Mouse (Mus musculus) intestine, embryonic 16.5 days (tissue): ENCODE measurements at regions not wholly inside any gene's neighbourhood (a gene's known extent, or its start where the extent isn't known, plus 50 kb on each side); places are given as distances from the start of the nearest gene placed in this dataset.

Experiments used
- ATAC-seq: fragments of 200-750 bp; cut with Nextera tagmentation; 2 replicates; pipeline ENCODE4 v1.8.0; 2017; ENCODE audit warnings: moderate TSS enrichment, moderate library complexity
- H3K27ac ChIP-seq: fragments of 300-500 bp; sonication (generic); 2 replicates; pipeline ENCODE4 v1.5.1; 2014; ENCODE audit warnings: mild to moderate bottlenecking, low read length
- H3K27me3 ChIP-seq: fragments of 300-500 bp; sonication (generic); replicated peaks from 2 replicates; pipeline ENCODE4 v1.6.1; 2014; ENCODE audit warnings: low read length, control low read depth, mixed read lengths; ENCODE audit not compliant: control insufficient read depth, insufficient read depth
- H3K36me3 ChIP-seq: fragments of 300-500 bp; sonication (generic); 2 replicates; pipeline ENCODE4 v1.6.1; 2014; ENCODE audit warnings: low read length, control low read depth; ENCODE audit not compliant: control insufficient read depth, insufficient read depth
- H3K4me1 ChIP-seq: fragments of 300-500 bp; sonication (generic); 2 replicates; pipeline ENCODE4 v1.6.1; 2014; ENCODE audit warnings: low read length, control low read depth, mixed read lengths; ENCODE audit not compliant: control insufficient read depth, insufficient read depth
- H3K4me2 ChIP-seq: fragments of 300-500 bp; sonication (generic); 2 replicates; pipeline ENCODE4 v1.6.1; 2014; ENCODE audit warnings: low read depth, low read length, control low read depth
- H3K4me3 ChIP-seq: fragments of 300-500 bp; sonication (generic); 2 replicates; pipeline ENCODE4 v1.5.1; 2014; ENCODE audit warnings: mild to moderate bottlenecking, low read length
- H3K9ac ChIP-seq: fragments of 300-500 bp; sonication (generic); 2 replicates; pipeline ENCODE4 v1.6.1; 2014; ENCODE audit warnings: low read depth, low read length
- H3K9me3 ChIP-seq: fragments of 300-500 bp; sonication (generic); 2 replicates; pipeline ENCODE4 v1.6.1; 2016; ENCODE audit warnings: low read length, control low read depth; ENCODE audit not compliant: control insufficient read depth
- WGBS: fragments of 180-500 bp; shearing (Covaris S2); extraction: QIAGEN DNeasy Blood & Tissue Kit; methylation state at CpG from one replicate; pipeline ENCODE4 v1.1.7; 2014; 5-methylcytosine and 5-hydroxymethylcytosine counted together

- no peaks in the 10 kb centered on the region for H3K27me3 ChIP-seq
- 83% methylated on average over 3 of the region's 3 CpGs for WGBS
- no peak overlapping the region for H3K9ac ChIP-seq
- no peaks in the 10 kb centered on the region for H3K36me3 ChIP-seq
- ATAC-seq, result no peak
- no peak overlapping the region for H3K4me3 ChIP-seq
- H3K9me3 ChIP-seq, result no peaks in the 10 kb centered on the region
- no peak overlapping the region for H3K27ac ChIP-seq
- no peaks in the 10 kb centered on the region for H3K4me1 ChIP-seq
- H3K4me2 ChIP-seq, result no peak overlapping the region
Measured at GRCm38 (mm10) chr2:9047980-9048379, 833.1 kb upstream of the 4930412O13Rik start.

- no peak for ATAC-seq
Measured at GRCm38 (mm10) chr2:9073851-9074250, 807.2 kb upstream of the 4930412O13Rik start.

DNA sequence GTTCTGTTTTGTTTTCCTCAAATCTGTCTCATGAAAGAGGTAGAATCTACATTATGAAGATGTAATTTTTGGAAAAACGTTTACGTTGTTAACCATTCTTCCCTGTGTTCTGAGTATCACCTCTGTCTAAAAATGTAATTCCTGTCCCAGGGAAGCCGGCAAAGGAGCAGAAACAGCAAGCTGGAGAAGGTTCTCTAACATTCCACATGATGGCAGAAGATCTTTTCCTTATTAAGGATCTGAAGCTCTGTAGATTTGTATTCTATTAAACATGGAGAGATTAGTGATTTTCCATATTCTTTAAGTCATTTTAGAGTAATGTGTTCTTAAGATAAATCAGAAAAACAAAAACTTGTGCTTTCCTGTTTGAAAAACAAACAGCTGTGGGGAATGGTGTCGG lies 802.9 kb upstream of the 4930412O13Rik start:
- no peak overlapping the region for H3K4me3 ChIP-seq
- ATAC-seq, result no peak
- no peak overlapping the region for H3K27ac ChIP-seq
- H3K9ac ChIP-seq, result no peak overlapping the region
- H3K4me1 ChIP-seq, result no peaks in the 10 kb centered on the region
- H3K27me3 ChIP-seq, result no peaks in the 10 kb centered on the region
- H3K4me2 ChIP-seq, result no peak overlapping the region
- no peaks in the 10 kb centered on the region for H3K9me3 ChIP-seq
- H3K36me3 ChIP-seq, result no peaks in the 10 kb centered on the region
- WGBS, result 82% methylated on average over 4 of the region's 4 CpGs

More at GRCm38 (mm10) chr2:9073851-9074250, 807.2 kb upstream of the 4930412O13Rik start:
- H3K36me3 ChIP-seq, result no peaks in the 10 kb centered on the region
- no peak overlapping the region for H3K4me3 ChIP-seq
- 61% methylated on average over 1 of the region's 1 CpGs for WGBS
- H3K9ac ChIP-seq, result no peak overlapping the region
- no peaks in the 10 kb centered on the region for H3K27me3 ChIP-seq
- H3K4me2 ChIP-seq, result no peak overlapping the region
- no peak overlapping the region for H3K27ac ChIP-seq
- no peaks in the 10 kb centered on the region for H3K4me1 ChIP-seq
- H3K9me3 ChIP-seq, result no peaks in the 10 kb centered on the region

GRCm38 (mm10) chr2:9081746-9082145 lies 799.3 kb upstream of the 4930412O13Rik start:
- H3K27ac ChIP-seq, result no peak overlapping the region
- H3K9ac ChIP-seq, result no peak overlapping the region
- 83% methylated on average over 1 of the region's 1 CpGs for WGBS
- ATAC-seq, result no peak
- H3K27me3 ChIP-seq, result no peaks in the 10 kb centered on the region
- H3K9me3 ChIP-seq, result no peaks in the 10 kb centered on the region
- H3K36me3 ChIP-seq, result no peaks in the 10 kb centered on the region
- no peak overlapping the region for H3K4me2 ChIP-seq
- H3K4me1 ChIP-seq, result no peaks in the 10 kb centered on the region
- H3K4me3 ChIP-seq, result no peak overlapping the region

GRCm38 (mm10) chr2:9095317-9095716 lies 785.7 kb upstream of the 4930412O13Rik start:
- 75% methylated on average over 4 of the region's 4 CpGs for WGBS
- Histone ChIP-seq H3K4me2 (no peak overlapping the region), H3K27me3 (no peaks in the 10 kb centered on the region), H3K36me3 (no peaks in the 10 kb centered on the region), H3K4me3 (no peak overlapping the region), H3K27ac (no peak overlapping the region), H3K4me1 (no peaks in the 10 kb centered on the region), H3K9ac (no peak overlapping the region), H3K9me3 (no peaks in the 10 kb centered on the region)
- ATAC-seq, result no peak

- Histone ChIP-seq H3K9ac (no peak overlapping the region), H3K4me3 (no peak overlapping the region), H3K27ac (no peak overlapping the region), H3K9me3 (no peaks in the 10 kb centered on the region), H3K4me2 (no peak overlapping the region), H3K4me1 (no peaks in the 10 kb centered on the region), H3K27me3 (no peaks in the 10 kb centered on the region), H3K36me3 (no peaks in the 10 kb centered on the region)
- no peak for ATAC-seq
- WGBS, result 79% methylated on average over 3 of the region's 3 CpGs
Measured at GRCm38 (mm10) chr2:9116697-9117096, 764.4 kb upstream of the 4930412O13Rik start.

- no peak overlapping the region for H3K4me2 ChIP-seq
- no peak overlapping the region for H3K4me3 ChIP-seq
- no peaks in the 10 kb centered on the region for H3K27me3 ChIP-seq
- H3K9me3 ChIP-seq, result no peaks in the 10 kb centered on the region
- H3K9ac ChIP-seq, result no peak overlapping the region
- H3K36me3 ChIP-seq, result no peaks in the 10 kb centered on the region
- ATAC-seq, result no peak
- WGBS, result 64% methylated on average over 5 of the region's 5 CpGs
- H3K27ac ChIP-seq, result no peak overlapping the region
- H3K4me1 ChIP-seq, result no peaks in the 10 kb centered on the region
Measured at GRCm38 (mm10) chr2:9117523-9117922, 763.5 kb upstream of the 4930412O13Rik start.

DNA sequence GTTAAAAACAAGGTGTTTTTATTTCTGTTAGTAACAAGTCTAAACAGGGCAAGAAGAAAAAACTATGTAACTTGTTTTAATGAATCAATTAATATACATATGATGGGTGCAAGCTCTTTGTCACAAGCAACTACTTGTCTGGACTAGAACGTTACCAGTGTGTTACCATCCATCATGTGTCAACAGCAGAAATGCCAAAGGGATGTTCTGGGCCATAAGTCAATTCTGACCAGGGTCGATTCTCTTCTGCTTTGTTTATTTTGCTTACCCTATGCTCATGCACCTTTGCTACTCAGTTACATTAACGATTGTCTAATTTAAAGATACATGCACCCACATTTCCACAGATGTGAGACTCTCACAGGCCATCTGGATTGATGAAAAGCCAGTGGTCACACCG lies 744.1 kb upstream of the 4930412O13Rik start:
- Histone ChIP-seq H3K4me2 (no peak overlapping the region), H3K27ac (no peak overlapping the region), H3K9ac (no peak overlapping the region), H3K27me3 (no peaks in the 10 kb centered on the region), H3K4me1 (no peaks in the 10 kb centered on the region), H3K9me3 (no peaks in the 10 kb centered on the region), H3K36me3 (no peaks in the 10 kb centered on the region), H3K4me3 (no peak overlapping the region)
- no peak for ATAC-seq
- 20% methylated on average over 4 of the region's 4 CpGs for WGBS

GRCm38 (mm10) chr2:9141411-9141810 lies 739.6 kb upstream of the 4930412O13Rik start:
- Histone ChIP-seq H3K36me3 (no peaks in the 10 kb centered on the region), H3K4me3 (no peak overlapping the region), H3K27ac (no peak overlapping the region), H3K9ac (no peak overlapping the region), H3K4me2 (no peak overlapping the region), H3K27me3 (no peaks in the 10 kb centered on the region), H3K9me3 (no peaks in the 10 kb centered on the region), H3K4me1 (no peaks in the 10 kb centered on the region)
- ATAC-seq, result no peak
- 80% methylated on average over 1 of the region's 1 CpGs for WGBS

- no peak overlapping the region for H3K9ac ChIP-seq
- 94% methylated on average over 5 of the region's 5 CpGs for WGBS
- H3K4me2 ChIP-seq, result no peak overlapping the region
- H3K27ac ChIP-seq, result no peak overlapping the region
- no peaks in the 10 kb centered on the region for H3K9me3 ChIP-seq
- H3K4me1 ChIP-seq, result no peaks in the 10 kb centered on the region
- H3K4me3 ChIP-seq, result no peak overlapping the region
- no peak for ATAC-seq
- H3K36me3 ChIP-seq, result no peaks in the 10 kb centered on the region
- H3K27me3 ChIP-seq, result no peaks in the 10 kb centered on the region
Measured at GRCm38 (mm10) chr2:9155604-9156003, 725.4 kb upstream of the 4930412O13Rik start.
